Mouse (Mus musculus) E14TG2a.4 (cell line): Measurements from ENCODE around the gene Sv2a.

Experiments used
- H3K27me3 ChIP-seq: 2 replicates; pipeline ENCODE4 v1.6.1; 2014; ENCODE audit warnings: low read length, control low read depth; ENCODE audit not compliant: insufficient read depth
- H3K36me3 ChIP-seq: 2 replicates; pipeline ENCODE4 v1.6.1; 2014; ENCODE audit warnings: low read length, control low read depth; ENCODE audit not compliant: insufficient read depth
- H3K4me1 ChIP-seq: replicated peaks from 2 replicates; pipeline ENCODE4 v1.6.1; 2014; ENCODE audit warnings: low read depth, low read length, control low read depth
- H3K4me3 ChIP-seq: replicated peaks from 2 replicates; pipeline ENCODE4 v1.5.1; 2014; ENCODE audit warnings: mild to moderate bottlenecking, low read length
- H3K9me3 ChIP-seq: 2 replicates; pipeline ENCODE4 v1.6.1; 2014; ENCODE audit warnings: low read length, control low read depth
- CTCF ChIP-seq: conservative IDR thresholded peaks from 2 replicates; pipeline ENCODE4 v1.5.1; 2014; ENCODE audit warnings: low read length
- NANOG ChIP-seq: IDR thresholded peaks from 2 replicates; pipeline ENCODE4 v1.6.1; 2014; ENCODE audit warnings: borderline replicate concordance, low read length, mixed read lengths
- POU5F1 ChIP-seq: IDR thresholded peaks from 2 replicates; pipeline ENCODE4 v1.6.1; 2014; ENCODE audit warnings: low read length, borderline replicate concordance

Gene Sv2a

DNA sequence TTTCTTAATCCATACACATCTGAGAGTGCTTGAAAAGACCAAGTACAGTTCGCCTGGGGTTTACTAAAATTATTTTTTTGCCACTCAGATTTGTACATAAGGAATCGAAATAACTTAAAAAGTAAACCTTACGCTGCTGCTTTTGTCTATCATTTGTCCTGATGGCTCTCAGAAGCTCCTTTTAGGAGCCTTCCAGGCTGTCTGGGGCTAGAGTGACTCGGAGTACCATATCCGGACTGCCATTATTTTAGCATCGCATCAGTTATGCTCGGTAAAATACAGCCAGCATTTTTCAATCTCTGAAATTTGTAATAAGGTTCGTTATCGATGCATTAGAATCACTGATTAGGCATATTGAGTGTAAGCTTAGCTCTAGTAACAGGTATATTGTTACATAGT is 59.8 kb downstream of the Sv2a start:
- H3K9me3 ChIP-seq = no peaks in the 10 kb centered on the region
- peaks cover 19% of the 10 kb centered on the region; the same call in 1 of the 2 replicates for H3K36me3 ChIP-seq
- H3K4me1 ChIP-seq = peaks cover 60% of the 10 kb centered on the region
- peak overlapping the region; percentile 54 for H3K4me3 ChIP-seq
- no peak for TF ChIP-seq NANOG
- TF ChIP-seq POU5F1 = no peak
- no peak for TF ChIP-seq CTCF
- H3K27me3 ChIP-seq = no peaks in the 10 kb centered on the region

GRCm38 (mm10) chr3:96243921-96244572 is 63.1 kb downstream of the Sv2a start:
- H3K9me3 ChIP-seq = no peaks in the 10 kb centered on the region
- peak overlapping the region; percentile 82 for H3K4me3 ChIP-seq
- no peaks in the 10 kb centered on the region for H3K27me3 ChIP-seq
- H3K36me3 ChIP-seq = peaks cover 6% of the 10 kb centered on the region; the same call in 1 of the 2 replicates
- TF ChIP-seq POU5F1 (no peak), NANOG (no peak), CTCF (no peak)
- H3K4me1 ChIP-seq = peaks cover 50% of the 10 kb centered on the region
